Mouse (Mus musculus) cerebellum, postnatal 25 days (tissue): ENCODE results near the gene Gm10192.
"Not testable (repeated sequence)": the region's sequence is repeated elsewhere in the genome, so short reads cannot be mapped to it uniquely, and the experiment has no call there.

Experiments
- DNase-seq, 2 experiments: peaks; one replicate each; pipeline ENCODE4 v3.0.0; 2021; ENCODE audit warnings: mixed read lengths in 2 of 2

Gm10192 gene

GRCm38 (mm10) chr4:97183066-97183465 is at the start of gene Gm10192:
Gm10192 (minus strand) TSS chr4:97183166.
- DNase-seq = not testable (repeated sequence)

GRCm38 (mm10) chr4:97230411-97231104 is 47.6 kb upstream of the Gm10192 start:
- no peak for DNase-seq

- no peak for DNase-seq
Measured at GRCm38 (mm10) chr4:97219701-97220100, 36.7 kb upstream of the Gm10192 start.

- DNase-seq = no peak
Measured at GRCm38 (mm10) chr4:97217906-97218305, 34.9 kb upstream of the Gm10192 start.

- no peak for DNase-seq
Measured at GRCm38 (mm10) chr4:97212514-97212913, 29.5 kb upstream of the Gm10192 start.

GRCm38 (mm10) chr4:97202986-97203385 is 20.0 kb upstream of the Gm10192 start:
- not testable (repeated sequence) for DNase-seq

- DNase-seq = no peak
Measured at GRCm38 (mm10) chr4:97193176-97193575, 10.2 kb upstream of the Gm10192 start.

- no peak for DNase-seq
Measured at GRCm38 (mm10) chr4:97192601-97193000, 9.6 kb upstream of the Gm10192 start.

- no peak for DNase-seq
Measured at GRCm38 (mm10) chr4:97180396-97180795, 2.6 kb downstream of the Gm10192 start.

GRCm38 (mm10) chr4:97156841-97157345 is 26.1 kb downstream of the Gm10192 start:
- DNase-seq = no peak

GRCm38 (mm10) chr4:97156084-97156483 is 26.9 kb downstream of the Gm10192 start:
- no peak for DNase-seq

- DNase-seq = no peak
Measured at GRCm38 (mm10) chr4:97153554-97153953, 29.4 kb downstream of the Gm10192 start.

GRCm38 (mm10) chr4:97142484-97142883 is 40.5 kb downstream of the Gm10192 start:
- no peak for DNase-seq
